Mouse (Mus musculus) forebrain, embryonic 15.5 days (tissue): ENCODE measurements around the gene Cmya5. TPM values are rescaled to one million over a fixed set of nuclear protein-coding genes. Genes with fewer than 3 reads are reported as not detected.
A peak's percentile ranks its signal among the peaks of the same experiment; 100 is the strongest.

Source experiments
- ATAC-seq: fragments of 200-750 bp; cut with Nextera tagmentation; replicated peaks from 2 replicates; pipeline ENCODE4 v1.8.0; 2017; ENCODE audit warnings: mild to moderate bottlenecking, moderate TSS enrichment, moderate library complexity
- H3K27ac ChIP-seq: fragments of 300-500 bp; sonication (generic); replicated peaks from 2 replicates; pipeline ENCODE4 v1.5.1; 2015; ENCODE audit warnings: mild to moderate bottlenecking, inconsistent platforms
- H3K27me3 ChIP-seq: fragments of 300-500 bp; sonication (generic); 2 replicates; pipeline ENCODE4 v1.6.1; 2015; ENCODE audit warnings: inconsistent platforms
- H3K36me3 ChIP-seq: fragments of 300-500 bp; sonication (generic); 2 replicates; pipeline ENCODE4 v1.6.1; 2015; ENCODE audit warnings: mild to moderate bottlenecking, inconsistent platforms
- H3K4me1 ChIP-seq: fragments of 300-500 bp; sonication (generic); 2 replicates; pipeline ENCODE4 v1.6.1; 2015; ENCODE audit warnings: inconsistent platforms
- H3K4me2 ChIP-seq: fragments of 300-500 bp; sonication (generic); replicated peaks from 2 replicates; pipeline ENCODE4 v1.6.1; 2015; ENCODE audit warnings: mild to moderate bottlenecking, inconsistent platforms
- H3K4me3 ChIP-seq: fragments of 300-500 bp; sonication (generic); 2 replicates; pipeline ENCODE4 v1.5.1; 2015; ENCODE audit warnings: mild to moderate bottlenecking, inconsistent platforms
- H3K9ac ChIP-seq: fragments of 300-500 bp; sonication (generic); replicated peaks from 2 replicates; pipeline ENCODE4 v1.6.1; 2015; ENCODE audit warnings: mild to moderate bottlenecking, inconsistent platforms
- H3K9me3 ChIP-seq: fragments of 300-500 bp; sonication (generic); 2 replicates; pipeline ENCODE4 v1.6.1; 2016; ENCODE audit warnings: inconsistent platforms
- WGBS: fragments of 180-500 bp; shearing (Covaris S2); methylation state at CpG from one replicate; pipeline ENCODE4 v1.1.7; 2015; ENCODE audit warnings: mixed read lengths; 5-methylcytosine and 5-hydroxymethylcytosine counted together
- polyA plus RNA-seq: library from polyadenylated mRNA; unstranded; fragments of >200 nt; fragmentation: Nextera tagmentation; extraction: Ambion mirVana; gene quantifications from 2 replicates; pipeline ENCODE4 v1.2.1, GENCODE M21; 2015

The Cmya5 gene
- polyA plus RNA-seq, 1 experiment from 2014 or later, result 0.19 TPM

DNA sequence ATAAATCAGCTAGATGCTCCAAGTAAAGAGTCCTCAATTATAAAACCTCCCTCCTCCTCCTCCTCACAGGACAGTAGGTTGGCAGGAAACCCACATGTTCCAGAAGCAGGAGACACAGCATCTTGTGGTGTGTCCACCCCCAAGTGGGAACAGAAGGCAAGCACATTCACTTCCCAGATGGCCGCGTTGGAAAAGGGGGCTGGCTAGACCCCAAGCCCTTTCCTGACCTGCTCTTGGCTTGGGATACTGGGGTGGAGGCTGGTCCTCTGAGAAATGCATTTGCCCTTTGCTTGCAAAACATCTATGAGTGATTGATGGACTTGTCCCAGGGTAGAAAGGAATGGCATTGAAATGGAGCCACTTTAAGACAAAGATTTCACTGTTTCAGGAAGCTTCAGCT is 142.1 kb downstream of the Cmya5 start:
- Histone ChIP-seq H3K27me3 (no peaks in the 10 kb centered on the region), H3K4me1 (peaks cover 13% of the 10 kb centered on the region), H3K27ac (no peak overlapping the region), H3K36me3 (no peaks in the 10 kb centered on the region), H3K9me3 (no peaks in the 10 kb centered on the region), H3K4me3 (no peak overlapping the region), H3K9ac (no peak overlapping the region), H3K4me2 (no peak overlapping the region)
- ATAC-seq, result no peak
- WGBS, result 73% methylated on average over 2 of the region's 2 CpGs

DNA sequence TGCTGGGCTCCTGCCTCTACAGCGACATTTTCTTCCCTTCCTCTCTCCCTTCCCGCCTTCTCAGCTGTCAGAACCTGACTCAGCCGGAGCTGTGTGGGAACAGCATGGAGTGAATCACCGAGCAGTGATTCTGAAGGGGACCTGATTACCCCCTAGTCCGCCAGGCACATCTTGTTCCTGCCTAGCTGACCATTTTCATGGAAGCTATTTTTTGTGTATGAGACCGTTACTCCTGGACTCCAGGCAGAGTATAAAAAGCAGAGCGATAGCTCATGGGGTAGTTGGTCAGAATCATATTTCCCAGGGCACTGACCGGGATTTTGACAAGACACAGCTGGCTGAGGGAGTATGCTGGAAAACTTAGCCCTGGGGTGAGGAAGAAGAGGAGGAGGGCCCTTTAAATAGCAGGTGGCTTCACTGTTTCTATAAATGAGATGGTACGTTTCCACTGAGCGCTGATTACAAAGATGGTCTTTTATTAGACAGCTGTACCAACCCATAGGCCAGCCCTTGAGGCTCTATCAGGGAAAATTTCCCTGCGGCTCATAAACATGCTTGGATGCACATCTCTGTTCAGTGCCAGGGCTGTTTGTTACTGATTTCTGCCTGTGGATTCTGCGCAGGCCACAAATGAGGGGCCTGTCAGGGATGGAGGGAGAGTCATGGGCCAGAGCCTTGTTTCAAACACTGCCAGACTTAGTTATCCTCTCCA is 143.7 kb downstream of the Cmya5 start:
- Histone ChIP-seq H3K9me3 (no peaks in the 10 kb centered on the region), H3K4me1 (peaks cover 13% of the 10 kb centered on the region), H3K9ac (no peak overlapping the region), H3K27me3 (no peaks in the 10 kb centered on the region), H3K4me3 (no peak overlapping the region), H3K27ac (no peak overlapping the region; the same call in 1 of the 2 replicates), H3K4me2 (no peak overlapping the region), H3K36me3 (no peaks in the 10 kb centered on the region)
- WGBS, result 55% methylated on average over 12 of the region's 12 CpGs
- ATAC-seq, result peak; percentile 57

DNA sequence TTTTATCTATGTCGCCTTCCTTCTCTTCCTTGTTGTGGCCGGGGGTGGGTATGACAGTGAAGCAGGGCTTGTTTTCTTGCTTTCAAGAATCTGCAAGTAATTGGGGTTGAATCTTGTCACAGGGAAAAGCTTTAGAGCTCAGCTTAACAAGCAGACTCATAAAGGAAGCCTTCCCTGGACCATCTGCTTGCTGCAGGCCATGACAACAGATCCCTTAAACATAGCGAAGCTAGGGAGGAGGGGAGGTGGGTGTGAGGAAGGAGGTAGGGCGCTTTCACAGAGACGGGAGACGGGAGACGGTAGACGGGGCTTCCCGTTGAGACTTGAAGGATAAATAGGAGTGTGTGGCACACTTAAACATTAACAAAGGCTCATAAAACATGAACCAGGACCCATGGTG is 144.7 kb downstream of the Cmya5 start:
- Histone ChIP-seq H3K4me1 (peaks cover 13% of the 10 kb centered on the region), H3K36me3 (no peaks in the 10 kb centered on the region), H3K27ac (peak overlapping the region; percentile 2; the same call in 1 of the 2 replicates), H3K4me2 (no peak overlapping the region), H3K4me3 (no peak overlapping the region), H3K9ac (no peak overlapping the region), H3K9me3 (no peaks in the 10 kb centered on the region), H3K27me3 (no peaks in the 10 kb centered on the region)
- peak; percentile 77 for ATAC-seq
- WGBS, result 39% methylated on average over 9 of the region's 9 CpGs

DNA sequence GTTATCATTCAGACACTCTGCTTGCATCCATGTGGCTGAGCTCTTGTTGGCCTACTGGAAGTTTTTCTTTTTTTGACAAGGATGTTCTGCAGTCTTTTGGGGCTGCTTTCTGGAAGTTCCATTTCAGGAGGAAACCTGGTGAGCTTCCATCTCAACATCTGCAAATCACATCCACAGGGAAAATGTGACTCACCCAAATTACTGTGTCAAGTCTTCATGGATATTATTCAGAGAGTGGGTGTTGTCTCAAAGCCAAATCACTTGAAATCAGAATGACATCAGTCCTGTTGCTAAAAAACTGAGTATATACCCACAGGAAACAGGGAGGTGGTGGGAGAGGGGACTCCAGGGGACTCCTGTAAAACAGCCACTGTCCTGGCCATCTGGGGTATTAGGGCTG is 149.8 kb downstream of the Cmya5 start:
- Histone ChIP-seq H3K9me3 (no peaks in the 10 kb centered on the region), H3K4me1 (peaks cover 3% of the 10 kb centered on the region; the same call in 1 of the 2 replicates), H3K4me3 (no peak overlapping the region), H3K27ac (no peak overlapping the region), H3K27me3 (no peaks in the 10 kb centered on the region), H3K9ac (no peak overlapping the region), H3K4me2 (no peak overlapping the region), H3K36me3 (no peaks in the 10 kb centered on the region)
- ATAC-seq, result no peak

DNA sequence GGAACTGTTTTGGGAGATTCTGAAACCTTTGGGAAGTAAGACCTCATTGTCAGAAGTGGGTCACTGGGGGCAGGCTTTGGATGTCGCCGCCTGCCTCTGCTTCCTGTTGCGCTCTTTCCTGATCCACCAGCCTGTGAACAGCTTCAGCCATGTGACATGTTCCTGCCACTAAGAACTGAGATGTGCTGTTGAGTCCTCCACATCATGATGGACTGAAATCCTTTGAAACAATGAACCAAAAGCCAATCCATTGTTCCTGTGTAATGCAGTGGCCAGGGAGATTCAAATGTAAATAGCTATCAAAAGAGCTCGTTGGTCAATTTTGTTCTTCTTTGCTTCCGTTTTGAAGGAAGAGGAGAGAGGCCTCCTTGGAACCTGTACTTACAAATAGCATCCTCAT is 151.7 kb downstream of the Cmya5 start:
- no peak overlapping the region for H3K9ac ChIP-seq
- no peak overlapping the region for H3K4me2 ChIP-seq
- ATAC-seq, result no peak
- no peaks in the 10 kb centered on the region for H3K9me3 ChIP-seq
- H3K27ac ChIP-seq, result no peak overlapping the region
- no peak overlapping the region for H3K4me3 ChIP-seq
- no peaks in the 10 kb centered on the region for H3K36me3 ChIP-seq
- H3K4me1 ChIP-seq, result no peaks in the 10 kb centered on the region
- 63% methylated on average over 5 of the region's 5 CpGs for WGBS
- no peaks in the 10 kb centered on the region for H3K27me3 ChIP-seq

Other genes with a start within 250 kb of the Cmya5 start
- 45.3 and 45.9 TPM in 2 replicates for gene Tent2, start 47.7 kb upstream of the Cmya5 start, polyA plus RNA-seq
- 15.6 and 17.4 TPM in 2 replicates for gene Homer1, start 154.9 kb upstream of the Cmya5 start, polyA plus RNA-seq